Mouse (Mus musculus): ENCODE results near the gene Gabarap. TPM values are rescaled to one million over a fixed set of nuclear protein-coding genes. Genes with fewer than 3 reads are reported as not detected.

Gene Gabarap
- total and polyA plus RNA-seq, 3 experiments, result 132 to 241 TPM; not detected in 1

GRCm38 (mm10) chr11:70040184-70040583 lies 49.2 kb downstream of the Gabarap start:
- H3K79me2 ChIP-seq (ENCODE audit: control insufficient read depth, insufficient read depth, low read length, poor library complexity), result no peaks in the 10 kb centered on the region
- H3K36me3 ChIP-seq (ENCODE audit: control insufficient read depth in 1 of 2, insufficient read depth in 2 of 2, low read length in 2 of 2), result no peaks in the 10 kb centered on the region
- DNase-seq (ENCODE audit: low read depth, low spot score), result no peak
- no peaks in the 10 kb centered on the region for H3K4me1 ChIP-seq (ENCODE audit: control insufficient read depth in 1 of 2, insufficient read depth in 2 of 2, low read length in 2 of 2)
- no peaks in the 10 kb centered on the region for H3K27me3 ChIP-seq (ENCODE audit: control insufficient read depth in 1 of 2, insufficient read depth in 2 of 2, low read length in 2 of 2)
- no peak overlapping the region for H3K4me3 ChIP-seq (ENCODE audit: control insufficient read depth in 1 of 2, insufficient read depth in 1 of 2, low read depth in 2 of 2, low read length in 2 of 2)
- H3K9ac ChIP-seq (ENCODE audit: control insufficient read depth, low read depth, low read length, poor library complexity, severe bottlenecking), result no peak overlapping the region
- H3K9me3 ChIP-seq (replicated peaks; ENCODE audit: insufficient read depth, low read length), result no peaks in the 10 kb centered on the region
- TF ChIP-seq MYC (IDR thresholded peaks at IDR 0.05; ENCODE audit: low read depth, low read length), result no peak
- no peak for TF ChIP-seq MEF2A (IDR thresholded peaks at IDR 0.05; ENCODE audit: extremely low read depth, insufficient replicate concordance, low read depth, low read length, poor library complexity, severe bottlenecking)
- TF ChIP-seq POLR2A (IDR thresholded peaks at IDR 0.05; ENCODE audit: control insufficient read depth in 1 of 2, insufficient read depth in 1 of 2, low read depth in 1 of 2, low read length in 2 of 2, poor library complexity in 1 of 2), result no peak
- no peak for TF ChIP-seq ZKSCAN1 (IDR thresholded peaks at IDR 0.05; ENCODE audit: low read depth, low read length)
- no peak for TF ChIP-seq MAFK (IDR thresholded peaks at IDR 0.05; ENCODE audit: borderline replicate concordance, low read depth, low read length)
- TF ChIP-seq GABPA (IDR thresholded peaks at IDR 0.05; ENCODE audit: low read depth, low read length), result no peak
- no peak for TF ChIP-seq ELF1 (IDR thresholded peaks at IDR 0.05; ENCODE audit: low read depth, low read length)
- no peak for TF ChIP-seq NELFE (IDR thresholded peaks at IDR 0.05; ENCODE audit: low read depth, low read length)
- no peak for TF ChIP-seq USF1 (IDR thresholded peaks at IDR 0.05; ENCODE audit: low read depth, low read length)
- H3K27ac ChIP-seq (ENCODE audit: control insufficient read depth, low read depth, low read length), result no peak overlapping the region

GRCm38 (mm10) chr11:70042309-70043085 lies 51.6 kb downstream of the Gabarap start:
- H3K27me3 ChIP-seq (ENCODE audit: control insufficient read depth in 1 of 2, insufficient read depth in 2 of 2, low read length in 2 of 2), result no peaks in the 10 kb centered on the region
- H3K79me2 ChIP-seq (ENCODE audit: control insufficient read depth, insufficient read depth, low read length, poor library complexity), result no peaks in the 10 kb centered on the region
- no peaks in the 10 kb centered on the region for H3K4me1 ChIP-seq (ENCODE audit: control insufficient read depth in 1 of 2, insufficient read depth in 2 of 2, low read length in 2 of 2)
- H3K4me3 ChIP-seq (ENCODE audit: control insufficient read depth in 1 of 2, insufficient read depth in 1 of 2, low read depth in 2 of 2, low read length in 2 of 2), result no peak overlapping the region
- H3K9me3 ChIP-seq (replicated peaks; ENCODE audit: insufficient read depth, low read length), result no peaks in the 10 kb centered on the region
- H3K27ac ChIP-seq (ENCODE audit: control insufficient read depth, low read depth, low read length), result no peak overlapping the region
- H3K9ac ChIP-seq (ENCODE audit: control insufficient read depth, low read depth, low read length, poor library complexity, severe bottlenecking), result no peak overlapping the region
- no peak for DNase-seq (ENCODE audit: low read depth, low spot score)
- TF ChIP-seq ZKSCAN1 (IDR thresholded peaks at IDR 0.05; ENCODE audit: low read depth, low read length), result no peak
- no peak for TF ChIP-seq MAX (IDR thresholded peaks at IDR 0.05; ENCODE audit: low read length)
- no peaks in the 10 kb centered on the region for H3K36me3 ChIP-seq (ENCODE audit: control insufficient read depth in 1 of 2, insufficient read depth in 2 of 2, low read length in 2 of 2)

GRCm38 (mm10) chr11:70043665-70044064 lies 52.7 kb downstream of the Gabarap start:
- no peaks in the 10 kb centered on the region for H3K36me3 ChIP-seq (ENCODE audit: control insufficient read depth in 1 of 2, insufficient read depth in 2 of 2, low read length in 2 of 2)
- no peak overlapping the region for H3K9ac ChIP-seq (ENCODE audit: control insufficient read depth, low read depth, low read length, poor library complexity, severe bottlenecking)
- no peak overlapping the region for H3K4me3 ChIP-seq (ENCODE audit: control insufficient read depth in 1 of 2, insufficient read depth in 1 of 2, low read depth in 2 of 2, low read length in 2 of 2)
- DNase-seq (ENCODE audit: low read depth, low spot score), result no peak
- no peaks in the 10 kb centered on the region for H3K4me1 ChIP-seq (ENCODE audit: control insufficient read depth in 1 of 2, insufficient read depth in 2 of 2, low read length in 2 of 2)
- no peaks in the 10 kb centered on the region for H3K79me2 ChIP-seq (ENCODE audit: control insufficient read depth, insufficient read depth, low read length, poor library complexity)
- no peaks in the 10 kb centered on the region for H3K9me3 ChIP-seq (replicated peaks; ENCODE audit: insufficient read depth, low read length)
- TF ChIP-seq ELF1 (IDR thresholded peaks at IDR 0.05; ENCODE audit: low read depth, low read length) (no peak), KAT2A (conservative IDR thresholded peaks at IDR 0.05; ENCODE audit: low read depth, low read length) (no peak), MXI1 (IDR thresholded peaks at IDR 0.05; ENCODE audit: low read depth, low read length) (no peak), UBTF (IDR thresholded peaks at IDR 0.05; ENCODE audit: borderline replicate concordance, insufficient read depth, low read depth, low read length) (no peak), TAL1 (IDR thresholded peaks at IDR 0.05; ENCODE audit: low read length) (no peak), TCF12 (IDR thresholded peaks at IDR 0.05; ENCODE audit: low read depth, low read length) (no peak), MAZ (IDR thresholded peaks at IDR 0.05; ENCODE audit: low read depth, low read length) (no peak), NRF1 (IDR thresholded peaks at IDR 0.05; ENCODE audit: insufficient read depth, low read depth, low read length, poor library complexity, severe bottlenecking) (no peak), NELFE (IDR thresholded peaks at IDR 0.05; ENCODE audit: low read depth, low read length) (no peak), POLR2AphosphoS5 (IDR thresholded peaks at IDR 0.05; ENCODE audit: borderline replicate concordance, low read depth, low read length) (no peak), SIN3A (IDR thresholded peaks at IDR 0.05; ENCODE audit: low read length) (no peak)
- H3K27ac ChIP-seq (ENCODE audit: control insufficient read depth, low read depth, low read length), result no peak overlapping the region
- H3K27me3 ChIP-seq (ENCODE audit: control insufficient read depth in 1 of 2, insufficient read depth in 2 of 2, low read length in 2 of 2), result no peaks in the 10 kb centered on the region
